Mouse (Mus musculus): ENCODE data around the gene Xylb.

Xylb gene

DNA sequence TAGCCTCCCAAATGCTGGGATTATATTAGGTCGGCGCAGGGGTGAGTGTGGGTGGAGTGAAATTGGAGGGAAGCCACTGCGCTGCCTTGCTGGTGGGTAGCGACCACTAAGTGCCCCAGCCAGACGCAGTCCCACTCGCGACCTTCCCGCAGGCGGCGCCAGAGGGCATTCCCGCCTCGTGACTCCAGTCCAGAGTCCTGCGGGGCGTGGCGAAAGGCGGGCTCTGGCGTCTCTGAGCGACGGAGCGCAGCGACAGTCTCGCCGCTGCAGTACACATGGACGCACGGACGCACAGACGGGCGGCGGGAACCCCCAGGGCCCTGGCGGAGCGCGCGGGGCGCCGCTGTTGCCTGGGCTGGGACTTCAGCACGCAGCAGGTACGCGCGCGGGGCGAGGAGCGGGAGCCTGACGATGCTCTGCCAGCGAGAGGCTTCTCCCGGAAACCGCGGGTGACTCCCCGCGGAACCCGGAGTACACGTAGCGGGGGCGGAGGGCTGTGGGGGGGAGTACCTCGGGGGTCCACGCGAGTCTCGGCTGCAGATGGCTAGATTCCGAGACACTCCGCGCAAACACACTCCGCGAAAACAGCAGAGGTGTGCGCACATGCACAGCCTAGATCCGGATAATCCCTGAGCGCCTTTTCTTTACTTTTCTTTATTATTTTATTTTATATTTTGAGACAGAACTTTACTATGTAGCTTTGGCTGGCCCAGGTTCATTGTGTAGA lies at the start of gene Xylb:
TSS of gene Xylb (plus strand) at position 51 of the 727 bp plus-strand sequence.
- peak; percentile 93 to 95 for DNase-seq

DNA sequence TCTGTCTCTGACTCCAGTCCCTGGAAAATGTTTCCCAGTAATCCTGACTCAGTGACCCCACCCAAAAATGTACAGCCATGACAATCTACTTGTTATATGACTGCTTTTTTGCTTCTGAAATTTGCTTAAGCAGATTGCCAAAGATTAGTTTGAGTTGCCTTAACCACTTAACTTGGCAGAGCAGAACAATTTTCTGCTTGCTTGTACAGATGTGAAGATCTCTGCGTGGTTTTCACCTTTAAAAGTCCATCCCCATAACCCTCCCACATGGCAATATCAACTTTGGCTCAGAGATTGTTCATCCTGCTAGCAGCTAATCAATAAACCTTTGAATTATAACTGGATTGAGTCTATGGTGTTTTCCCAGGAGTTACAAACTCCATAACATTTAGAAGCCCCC lies 48.1 kb upstream of the Xylb start:
- no peak for DNase-seq

DNA sequence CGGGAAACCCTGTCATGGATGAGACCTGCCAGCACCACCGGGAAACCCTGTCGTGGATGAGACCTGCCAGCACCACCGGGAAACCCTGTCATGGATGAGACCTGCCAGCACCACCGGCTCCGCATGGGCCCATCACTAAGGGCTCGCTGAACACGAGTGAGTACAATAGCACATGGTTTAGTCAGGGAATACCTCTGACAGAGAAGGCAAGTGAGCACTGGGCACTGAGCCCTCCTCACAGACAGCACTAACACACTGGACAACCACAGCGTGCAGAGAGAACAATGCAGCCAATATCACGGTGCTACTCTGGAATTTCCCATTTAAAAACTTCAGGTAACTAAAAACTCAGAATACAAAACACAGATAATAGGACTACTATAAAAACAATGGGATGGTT lies 44.1 kb upstream of the Xylb start:
- peak; percentile 24 for DNase-seq

DNA sequence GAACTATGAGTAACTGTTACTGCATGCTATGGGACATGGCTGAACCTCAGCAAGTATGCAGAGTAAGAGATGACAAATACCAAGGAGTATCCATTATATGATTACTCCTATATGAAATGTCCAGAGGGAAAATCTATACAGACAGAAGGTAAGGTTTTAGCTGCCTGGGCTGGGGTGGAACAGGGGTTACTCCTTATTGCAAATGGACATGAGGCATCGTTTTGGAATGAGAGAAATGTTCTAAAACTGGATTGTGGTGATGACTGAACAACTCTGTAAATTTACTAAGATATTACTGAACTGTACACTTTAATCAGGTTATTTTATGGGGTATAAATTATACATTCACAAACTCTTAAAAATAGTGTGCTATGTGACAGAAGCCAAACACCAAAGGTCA lies 38.3 kb upstream of the Xylb start:
- DNase-seq, result no peak

DNA sequence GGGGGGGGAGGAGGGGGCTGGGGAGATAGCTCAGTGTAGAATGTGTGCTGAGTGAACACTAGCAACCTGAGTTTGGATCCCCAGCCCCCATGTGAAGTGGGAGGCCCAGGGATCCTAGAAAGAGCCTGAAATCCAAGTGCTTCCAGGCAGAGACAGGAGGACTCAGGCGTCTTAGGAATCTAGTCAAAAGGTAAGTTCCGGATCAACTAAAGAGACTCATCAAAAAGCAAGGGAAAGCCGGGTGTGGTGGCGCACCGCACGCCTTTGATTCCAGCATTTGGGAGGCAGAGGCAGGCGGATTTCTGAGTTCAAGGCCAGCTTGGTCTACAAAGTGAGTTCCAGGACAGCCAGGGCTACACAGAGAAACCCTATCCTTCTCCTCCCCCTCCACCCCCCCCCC lies 36.7 kb upstream of the Xylb start:
- no peak for DNase-seq

DNA sequence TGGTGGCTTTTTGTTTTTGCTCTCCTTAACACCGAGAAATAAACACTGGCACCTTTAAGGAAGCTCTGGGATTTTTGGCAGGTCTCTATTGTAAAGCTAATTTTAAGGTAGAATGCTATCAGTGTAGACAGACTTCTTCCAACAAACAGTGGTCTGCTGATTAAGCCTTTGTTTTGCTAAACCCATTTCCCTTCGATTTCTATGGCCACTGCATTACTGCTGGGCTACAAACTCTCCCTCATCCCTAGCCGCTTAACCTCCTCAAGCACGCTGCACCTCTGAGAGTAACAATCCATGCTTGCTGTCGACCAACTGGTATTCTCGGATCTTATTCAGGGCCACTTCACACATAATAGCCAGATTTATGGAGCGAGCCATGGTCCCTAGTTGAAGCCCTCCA lies 36.2 kb upstream of the Xylb start:
- DNase-seq, result no peak

DNA sequence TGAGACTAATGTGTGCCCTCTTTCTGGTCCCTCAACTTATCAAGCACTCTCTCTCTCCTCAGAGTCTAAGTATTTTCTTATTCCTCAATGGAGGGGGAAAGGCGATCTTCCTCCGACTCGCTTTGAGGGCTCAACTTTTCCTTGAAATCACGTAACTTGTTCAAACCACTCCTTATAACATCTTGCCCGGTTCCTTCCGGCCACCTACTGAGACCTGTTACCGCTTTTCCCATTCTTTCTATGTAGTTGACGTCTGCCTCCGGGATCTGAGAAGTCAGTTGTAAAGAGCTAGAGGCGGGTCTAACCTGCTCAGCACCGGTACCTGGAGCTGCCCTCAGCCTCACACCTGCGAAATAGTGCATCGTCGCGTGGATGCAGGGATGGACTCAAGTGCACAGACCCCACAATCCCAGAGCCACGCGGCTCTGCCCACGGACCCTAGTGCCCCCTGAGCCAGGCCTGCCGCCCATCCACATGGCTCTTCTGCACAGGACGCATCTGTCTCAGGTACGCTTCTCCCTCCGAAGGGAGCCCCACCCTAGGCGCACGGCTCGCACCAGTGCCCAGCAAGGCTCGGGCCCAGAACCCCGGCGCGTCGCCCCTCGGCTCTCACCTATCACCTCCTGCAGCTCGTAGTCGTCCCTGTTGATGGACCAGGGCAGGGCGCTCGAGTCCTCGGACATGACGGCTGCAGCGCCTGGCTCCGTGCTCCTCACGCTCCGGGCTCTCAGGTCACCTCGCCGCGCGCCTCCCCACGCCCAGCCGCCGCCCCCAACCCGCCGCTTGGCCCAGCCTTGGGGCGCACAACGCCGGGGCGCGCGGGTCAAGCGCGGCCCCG lies 35.6 kb upstream of the Xylb start:
- peak in 1 of 2 experiments; percentile 62 for DNase-seq

DNA sequence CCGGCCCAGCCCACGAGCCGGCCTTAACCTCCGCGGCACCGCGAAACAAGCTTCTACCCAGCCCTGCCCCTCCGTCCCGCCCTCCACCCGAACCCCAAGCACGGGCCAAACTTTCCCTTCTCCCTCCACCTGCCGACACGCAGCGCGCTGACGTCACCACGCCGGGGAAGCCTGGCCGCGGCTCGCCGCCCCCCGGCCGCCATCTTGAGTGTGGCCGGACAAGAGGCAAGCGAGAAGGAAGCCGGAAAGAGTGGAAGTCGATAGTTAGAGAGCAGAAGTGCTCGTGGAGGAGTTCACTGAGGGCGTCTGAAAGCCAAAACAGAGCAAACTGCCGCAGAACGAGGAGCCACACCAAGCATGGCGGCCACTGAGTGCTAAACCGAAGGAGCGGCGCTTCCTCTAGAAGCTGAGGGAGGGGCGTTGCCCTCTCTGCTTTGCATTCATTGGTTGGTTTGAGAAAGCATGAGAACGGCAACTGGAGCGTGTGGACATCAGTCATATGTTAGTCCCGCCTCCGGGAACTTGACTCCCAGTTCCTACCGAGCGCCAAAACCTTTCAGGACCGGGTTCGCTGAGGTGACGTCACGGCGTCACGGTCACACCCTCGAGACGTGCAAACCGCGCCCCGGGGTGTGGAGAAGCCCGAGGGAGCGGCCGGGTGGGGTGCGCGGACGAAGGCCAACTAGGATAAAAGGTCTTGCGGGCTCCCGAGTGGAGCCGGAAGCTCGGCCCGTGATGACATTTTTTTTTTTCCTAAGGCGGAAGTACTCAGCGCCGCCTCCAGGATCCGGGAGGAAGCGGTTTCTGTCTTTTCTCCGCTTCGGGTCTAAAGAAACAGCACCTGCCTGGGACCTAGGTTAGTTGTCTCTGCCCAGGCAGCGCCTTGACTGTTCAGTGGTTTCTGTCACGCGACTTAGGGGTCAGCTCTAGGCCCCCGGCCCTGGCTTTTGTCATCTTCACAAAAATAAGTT lies 34.6 kb upstream of the Xylb start, which contains the start of gene Oxsr1:
TSS of gene Oxsr1 (minus strand) at position 139 of the 971 bp plus-strand sequence.
- DNase-seq, result peak; percentile 99

DNA sequence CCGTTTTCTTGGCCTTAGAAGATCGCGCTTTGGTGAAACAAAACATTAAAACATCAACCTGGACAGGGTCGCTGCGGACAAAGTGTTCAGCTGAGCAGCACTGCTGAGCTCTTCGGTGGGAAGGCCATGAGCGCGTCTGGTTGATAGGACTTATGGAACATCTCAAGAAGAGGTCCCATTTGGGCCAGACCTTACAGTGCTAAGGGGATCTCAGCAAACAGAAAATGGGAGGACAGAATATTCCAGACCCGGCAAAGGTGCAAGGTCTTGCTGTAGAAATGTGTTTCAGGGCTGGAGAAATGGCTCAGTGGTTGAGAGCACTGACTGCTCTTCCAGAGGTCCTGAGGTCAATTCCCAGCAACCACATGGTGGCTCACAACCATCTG lies 33.9 kb upstream of the Xylb start:
- no peak for DNase-seq

DNA sequence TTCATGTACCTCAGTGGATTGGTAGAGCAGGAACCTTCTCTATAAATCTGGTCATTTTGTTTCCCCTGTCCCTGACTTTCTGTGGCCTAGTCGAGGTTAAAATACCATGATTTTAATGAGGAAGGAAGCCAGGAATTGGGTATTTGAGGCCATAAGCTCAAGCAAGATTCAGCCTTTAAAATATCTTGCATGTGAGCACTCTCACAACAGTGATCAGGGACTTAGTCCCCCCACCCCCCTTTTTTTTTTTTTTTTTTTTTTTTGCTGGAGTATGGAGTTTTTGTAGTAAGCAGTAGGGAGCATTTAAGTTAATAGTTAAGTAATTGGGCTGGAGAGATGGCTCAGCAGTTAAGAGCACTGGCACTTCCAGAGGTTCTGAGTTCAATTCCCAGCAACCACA lies 33.1 kb upstream of the Xylb start:
- DNase-seq, result no peak

DNA sequence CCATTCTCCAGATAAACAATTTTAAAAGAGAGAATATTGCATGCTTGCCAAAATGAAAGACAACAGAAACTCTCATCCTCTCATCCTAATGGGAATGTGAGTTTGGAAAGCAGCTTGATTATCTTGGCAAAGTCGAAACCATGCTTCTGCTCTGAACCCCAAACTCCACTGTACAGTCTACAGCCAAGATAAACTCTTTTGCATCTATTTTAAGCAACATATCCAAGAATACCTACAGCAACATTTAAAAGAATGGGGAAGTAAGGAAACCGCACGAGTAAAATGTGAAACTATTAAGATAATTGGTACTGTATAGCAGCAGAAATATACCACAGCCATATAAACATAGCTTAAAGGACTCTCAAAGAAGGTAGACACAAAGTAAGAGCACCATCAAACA lies 28.7 kb upstream of the Xylb start:
- no peak for DNase-seq

DNA sequence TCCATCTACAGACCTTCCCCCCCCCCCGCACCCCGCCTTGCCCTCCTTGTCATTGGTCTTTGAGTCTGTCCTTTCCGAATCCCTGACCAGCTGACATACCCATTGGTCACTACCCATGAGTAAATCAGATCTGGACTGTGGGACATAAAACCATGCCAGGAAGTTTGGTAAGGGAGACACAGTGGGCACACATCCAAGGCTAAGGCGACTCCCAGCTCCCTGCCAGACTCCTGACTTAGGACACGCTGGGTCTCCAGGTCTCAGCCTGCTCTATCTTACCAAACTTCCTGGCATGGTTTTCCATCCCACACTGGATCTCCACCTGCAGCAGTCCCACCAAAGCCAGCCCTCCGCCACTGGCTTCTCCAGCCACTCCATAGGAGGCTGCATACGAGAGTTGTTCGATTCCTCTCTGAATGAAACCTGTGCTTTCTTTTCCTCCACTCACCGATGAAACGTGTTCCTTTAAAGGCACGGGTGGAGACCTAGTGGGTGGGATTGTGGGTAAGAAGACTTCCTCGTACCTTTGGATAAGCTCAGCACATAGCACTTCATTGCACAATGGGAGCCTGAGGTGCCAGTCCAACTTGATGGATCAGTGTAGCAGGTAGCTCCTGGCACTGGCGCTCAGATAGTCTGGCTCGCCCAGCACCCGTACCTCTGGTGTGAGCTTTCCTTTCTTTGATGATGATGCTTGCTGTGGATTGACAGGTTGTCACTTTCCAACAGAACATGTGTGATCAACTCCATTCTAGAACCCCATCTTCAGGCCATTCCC lies 26.8 kb upstream of the Xylb start:
- no peak for DNase-seq

DNA sequence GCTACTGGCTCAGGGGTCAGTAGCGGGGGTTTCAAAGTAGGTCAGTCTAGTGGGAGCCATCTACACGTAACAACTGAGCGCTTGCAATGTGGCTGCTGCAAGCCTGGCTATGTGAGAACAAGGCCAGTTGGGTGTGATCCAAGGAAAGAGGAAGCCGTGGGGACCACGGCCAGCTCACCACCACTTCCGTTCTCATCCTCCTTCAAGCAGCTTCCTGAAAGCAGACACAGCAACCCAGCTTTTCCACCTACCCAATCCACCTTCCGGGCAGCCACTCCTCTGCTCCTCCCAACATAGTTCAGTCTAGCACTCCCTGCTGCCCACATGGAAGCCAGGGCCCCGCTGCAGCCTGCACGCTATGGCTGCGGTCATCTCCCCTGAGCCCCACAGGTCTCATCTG lies 22.9 kb upstream of the Xylb start:
- DNase-seq, result no peak

DNA sequence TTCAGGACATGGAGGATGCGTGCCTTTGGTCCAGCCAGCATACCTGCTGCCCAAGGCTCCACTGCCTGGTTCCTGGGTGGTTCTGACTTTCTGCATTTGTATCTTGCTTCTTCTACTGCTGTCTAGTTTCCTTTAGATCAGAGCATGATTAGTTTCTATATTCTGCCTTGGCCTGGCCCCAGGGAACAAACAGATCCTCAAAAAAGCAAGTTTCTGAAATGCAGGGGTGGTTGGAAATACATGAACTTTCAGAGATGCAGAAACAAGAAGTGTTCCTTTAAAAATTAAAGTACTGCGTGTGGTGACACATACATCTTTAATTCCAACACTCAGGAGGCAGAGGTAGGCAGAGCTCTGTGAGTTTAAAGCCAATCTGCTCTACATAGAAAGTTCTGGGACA lies 22.3 kb upstream of the Xylb start:
- DNase-seq, result no peak

DNA sequence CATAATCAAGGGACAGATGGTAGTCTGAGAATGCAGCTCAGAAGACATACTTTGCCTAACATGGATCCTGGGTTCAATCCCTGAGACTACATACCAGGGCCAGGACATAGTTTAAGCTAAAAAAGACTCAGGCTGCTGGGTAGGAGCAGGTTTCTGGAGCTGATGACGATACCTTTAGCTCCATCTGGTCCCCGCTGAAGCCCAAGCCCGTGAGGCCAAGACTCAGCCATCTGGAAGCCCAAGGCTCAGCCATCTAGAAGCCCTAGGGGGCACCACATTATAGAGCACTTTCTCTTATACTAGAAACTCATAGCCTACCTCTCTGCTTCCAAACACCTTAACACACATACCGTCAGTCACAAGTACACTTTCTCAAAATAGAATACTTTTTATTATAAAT lies 21.6 kb upstream of the Xylb start:
- peak; percentile 50 to 62 for DNase-seq

DNA sequence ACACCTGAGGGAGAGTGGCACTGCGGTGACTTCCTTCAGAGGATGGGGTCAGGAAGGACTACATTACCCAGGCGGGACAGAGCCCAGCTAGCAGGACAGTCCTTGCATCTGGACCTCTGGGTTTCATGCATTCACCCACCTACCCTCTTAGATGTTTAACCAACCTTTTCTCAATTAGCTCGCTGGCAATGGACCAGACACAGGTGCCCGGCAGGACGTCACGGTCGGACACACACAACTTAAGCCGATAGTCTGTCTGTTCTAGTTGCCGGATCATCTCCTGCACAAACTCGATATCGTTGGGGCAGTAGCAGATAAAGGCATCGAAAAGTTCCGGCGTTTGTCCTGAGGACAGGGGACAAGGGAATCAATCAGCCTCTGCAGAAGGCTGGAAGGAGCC lies 19.3 kb upstream of the Xylb start:
- DNase-seq, result no peak

DNA sequence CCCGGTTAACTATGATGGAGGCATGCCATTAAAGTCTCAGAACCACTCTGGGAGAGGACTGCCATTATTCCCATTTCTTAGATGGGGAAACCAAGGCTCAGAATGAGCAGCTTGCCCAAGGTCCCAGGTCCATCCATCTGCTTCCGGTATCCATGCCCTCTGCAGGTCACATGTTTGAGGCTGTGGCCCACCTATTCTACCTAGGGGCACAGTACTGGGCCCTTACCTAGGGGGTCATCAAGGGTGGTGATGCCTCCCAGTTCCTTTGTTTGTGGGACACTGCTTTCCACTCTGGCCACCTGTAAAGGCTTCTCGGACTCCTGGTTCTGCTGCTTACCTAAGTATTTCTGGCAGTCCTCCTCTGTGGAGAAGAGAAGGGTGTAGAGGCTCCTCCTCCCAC lies 18.8 kb upstream of the Xylb start:
- no peak for DNase-seq

DNA sequence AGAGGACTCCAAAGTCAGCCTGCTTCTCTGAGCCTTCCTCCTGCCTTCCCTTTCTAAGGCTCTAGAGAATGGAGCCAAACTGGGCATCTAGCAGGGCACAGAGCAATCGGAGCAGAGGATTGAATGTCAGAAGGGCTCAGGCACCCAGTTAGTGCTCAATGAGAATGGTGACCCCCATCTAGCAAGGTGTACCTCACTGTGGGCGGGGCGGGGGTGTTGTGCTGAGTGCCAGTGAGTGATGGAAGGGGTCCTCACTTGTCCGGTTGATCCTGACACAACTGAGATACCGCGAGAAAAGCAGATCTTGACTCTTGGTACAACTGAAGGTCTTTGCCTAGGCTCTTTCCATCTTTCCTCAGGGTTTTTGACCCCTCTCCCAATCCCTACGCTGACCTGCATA lies 18.1 kb upstream of the Xylb start:
- no peak for DNase-seq

DNA sequence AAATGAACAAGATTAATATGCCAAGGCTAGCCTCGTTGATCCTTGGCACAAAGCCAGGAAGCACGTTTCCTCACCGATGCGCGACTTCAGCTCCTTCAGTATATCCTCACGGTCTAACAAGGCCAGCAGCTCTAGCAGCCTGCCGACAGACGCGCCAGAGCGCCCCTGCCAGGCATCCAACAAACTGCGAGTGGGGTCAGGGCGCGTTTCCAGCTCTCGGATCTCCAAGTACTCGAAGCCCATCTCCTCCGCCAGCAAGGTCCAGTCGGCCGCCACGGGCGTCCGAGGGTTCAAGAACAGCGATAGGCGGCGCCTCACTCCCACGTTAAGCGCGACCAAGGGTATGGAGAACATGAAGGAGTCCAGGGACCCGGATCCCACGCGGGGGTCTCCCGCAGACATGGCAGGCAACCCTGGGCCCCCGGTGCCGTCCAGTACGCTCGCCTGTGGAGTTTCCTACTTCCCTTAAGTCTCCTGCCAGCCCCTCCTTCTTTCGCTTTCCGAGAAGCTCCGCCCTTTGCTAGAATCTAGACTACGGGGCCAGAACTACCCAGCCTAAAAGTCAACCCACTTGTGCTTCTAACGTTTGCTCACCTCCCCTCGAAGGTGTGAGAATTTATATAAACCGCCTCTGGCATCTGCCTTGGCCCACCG lies 17.5 kb upstream of the Xylb start, which contains the start of gene Acaa1a:
TSS of gene Acaa1a (plus strand) at position 119 of the 654 bp plus-strand sequence.
- DNase-seq, result peak; percentile 55 to 65

DNA sequence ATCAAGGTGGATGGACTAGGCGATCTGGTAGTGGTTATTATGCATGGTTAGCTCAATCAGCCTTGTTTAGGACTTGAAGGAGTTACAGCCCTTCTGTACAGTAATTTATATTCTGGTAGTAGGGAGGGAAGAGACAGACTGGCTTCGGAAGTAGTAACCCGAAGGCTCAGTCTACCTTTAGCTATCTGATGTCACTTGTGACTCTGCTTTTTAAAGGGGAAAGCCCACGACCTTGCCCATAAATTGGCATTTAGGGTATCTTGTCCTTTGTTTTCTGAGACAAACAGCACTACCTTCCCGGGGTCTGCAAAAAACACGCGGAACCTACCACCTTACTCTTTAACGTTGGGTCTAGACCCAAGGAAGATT lies 17.0 kb upstream of the Xylb start:
- no peak for DNase-seq

DNA sequence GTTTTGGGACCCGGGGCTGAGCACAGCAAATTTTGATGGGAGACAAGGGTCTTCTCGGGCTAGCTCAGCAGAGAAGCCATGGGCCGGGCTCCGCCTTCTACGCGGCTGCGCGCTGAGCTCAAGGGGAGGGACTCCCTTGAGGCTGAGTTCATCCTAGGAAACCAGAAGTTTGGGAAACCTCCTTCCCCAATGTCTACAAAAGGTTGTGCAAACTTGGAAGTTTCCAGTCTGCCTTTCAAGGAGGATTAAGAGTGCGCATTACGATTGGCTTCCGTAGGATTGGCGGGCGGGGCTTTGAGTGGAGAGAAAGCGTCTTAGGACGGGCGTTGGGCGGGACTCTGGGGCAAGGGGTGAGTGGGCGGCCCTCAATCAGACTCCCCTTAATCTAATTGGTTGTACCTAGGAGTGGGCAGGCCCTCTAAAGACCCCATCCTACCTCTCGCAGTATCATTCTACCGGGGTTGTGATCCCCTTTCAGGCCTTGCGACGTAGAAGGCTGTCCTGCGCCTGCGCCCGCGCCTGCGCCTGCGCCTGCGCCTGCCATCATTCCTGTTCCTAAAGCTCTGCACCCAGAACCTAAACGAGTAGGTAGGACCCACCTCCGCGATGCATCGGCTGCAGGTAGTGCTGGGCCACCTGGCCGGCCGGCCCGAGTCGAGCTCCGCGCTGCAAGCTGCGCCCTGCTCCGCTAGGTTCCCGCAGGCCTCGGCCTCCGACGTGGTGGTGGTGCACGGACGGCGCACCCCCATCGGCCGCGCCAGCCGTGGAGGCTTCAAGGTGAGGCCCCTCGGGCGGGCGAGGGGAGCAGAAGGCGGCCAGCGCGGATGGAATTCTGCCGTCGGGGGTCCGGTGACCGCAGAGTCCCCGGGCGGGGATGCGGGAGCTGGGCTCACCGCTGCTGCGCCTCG lies 16.0 kb upstream of the Xylb start, which contains the start of gene Myd88:
TSS of gene Myd88 (minus strand) at position 503 of the 908 bp plus-strand sequence.
- peak; percentile 89 to 93 for DNase-seq
